Mouse (Mus musculus) MEL (cell line): ENCODE results near the gene Kalrn. TPM values are rescaled to one million over a fixed set of nuclear protein-coding genes. Genes with fewer than 3 reads are reported as not detected.

Experiments
- DNase-seq: peaks from one replicate; pipeline ENCODE4 v3.0.0; 2011; ENCODE audit warnings: low read depth, low spot score
- H3K27ac ChIP-seq: 2 replicates; pipeline ENCODE4 v1.5.1; 2012; ENCODE audit warnings: low read depth, mild to moderate bottlenecking, control low read depth, low read length, moderate library complexity; ENCODE audit not compliant: control insufficient read depth
- H3K27me3 ChIP-seq, 2 experiments: fragments of 150-350 bp in 1 of 2; sonication (generic) in 1 of 2; 2 replicates each; pipeline ENCODE4 v1.6.1; 2012; ENCODE audit warnings: low read length in 2 of 2, mild to moderate bottlenecking in 2 of 2, improper control_type of control experiment in 1 of 2, moderate library complexity in 1 of 2; ENCODE audit not compliant: insufficient read depth in 2 of 2, control insufficient read depth in 1 of 2
- H3K36me3 ChIP-seq, 2 experiments: 2 replicates each; pipeline ENCODE4 v1.6.1; 2012 to 2014; ENCODE audit warnings: low read length in 2 of 2, improper control_type of control experiment in 1 of 2, inconsistent platforms in 1 of 2, mild to moderate bottlenecking in 1 of 2; ENCODE audit not compliant: insufficient read depth in 2 of 2, control insufficient read depth in 1 of 2
- H3K4me1 ChIP-seq, 2 experiments: fragments of 150-350 bp in 1 of 2; sonication (generic) in 1 of 2; 2 replicates each; pipeline ENCODE4 v1.6.1; 2012; ENCODE audit warnings: low read length in 2 of 2, improper control_type of control experiment in 1 of 2, mild to moderate bottlenecking in 1 of 2; ENCODE audit not compliant: insufficient read depth in 2 of 2, control insufficient read depth in 1 of 2
- H3K4me3 ChIP-seq, 2 experiments: fragments of 150-350 bp in 1 of 2; sonication (generic) in 1 of 2; 2 replicates each; pipeline ENCODE4 v1.5.1; 2012; ENCODE audit warnings: low read depth in 2 of 2, low read length in 2 of 2, mild to moderate bottlenecking in 2 of 2, moderate library complexity in 2 of 2, control low read depth in 1 of 2, improper control_type of control experiment in 1 of 2; ENCODE audit not compliant: control insufficient read depth in 1 of 2, insufficient read depth in 1 of 2
- H3K79me2 ChIP-seq: 2 replicates; pipeline ENCODE4 v1.6.1; 2012; ENCODE audit warnings: mild to moderate bottlenecking, low read length, moderate library complexity; ENCODE audit not compliant: control insufficient read depth, poor library complexity, insufficient read depth
- H3K9ac ChIP-seq: 2 replicates; pipeline ENCODE4 v1.6.1; 2012; ENCODE audit warnings: low read depth, mild to moderate bottlenecking, control low read depth, low read length, moderate library complexity; ENCODE audit not compliant: control insufficient read depth, poor library complexity, severe bottlenecking
- H3K9me3 ChIP-seq: fragments of 150-350 bp; sonication (generic); replicated peaks from 2 replicates; pipeline ENCODE4 v1.6.1; 2012; ENCODE audit warnings: mild to moderate bottlenecking, low read length, improper control_type of control experiment, moderate library complexity; ENCODE audit not compliant: insufficient read depth
- CHD1 ChIP-seq: IDR thresholded peaks from 2 replicates; pipeline ENCODE4 v1.6.1; 2012; ENCODE audit warnings: low read depth, mild to moderate bottlenecking, inconsistent platforms, low read length, improper control_type of control experiment
- EP300 ChIP-seq, 2 experiments: IDR thresholded peaks; 2 replicates each; pipeline ENCODE4 v1.6.1; 2011; ENCODE audit warnings: improper control_type of control experiment in 2 of 2, low read length in 2 of 2, low read depth in 1 of 2, mild to moderate bottlenecking in 1 of 2
- GABPA ChIP-seq: IDR thresholded peaks from 2 replicates; pipeline ENCODE4 v1.6.1; 2012; ENCODE audit warnings: low read depth, mild to moderate bottlenecking, inconsistent platforms, low read length, improper control_type of control experiment, moderate library complexity
- HCFC1 ChIP-seq: IDR thresholded peaks from 2 replicates; pipeline ENCODE4 v1.6.1; 2012; ENCODE audit warnings: low read depth, mild to moderate bottlenecking, inconsistent platforms, low read length, improper control_type of control experiment, moderate library complexity
- JUND ChIP-seq: IDR thresholded peaks from 2 replicates; pipeline ENCODE4 v1.6.1; 2011; ENCODE audit warnings: low read depth, mild to moderate bottlenecking, improper control_type of control experiment, low read length
- KAT2A ChIP-seq: conservative IDR thresholded peaks from 2 replicates; pipeline ENCODE4 v1.6.1; 2012; ENCODE audit warnings: low read depth, low read length, improper control_type of control experiment, inconsistent platforms
- MAFK ChIP-seq: IDR thresholded peaks from 2 replicates; pipeline ENCODE4 v1.6.1; 2011; ENCODE audit warnings: low read depth, mild to moderate bottlenecking, low read length, improper control_type of control experiment, borderline replicate concordance
- MEF2A ChIP-seq: IDR thresholded peaks from 2 replicates; pipeline ENCODE4 v1.6.1; 2014; ENCODE audit warnings: low read depth, mild to moderate bottlenecking, inconsistent platforms, low read length, improper control_type of control experiment; ENCODE audit not compliant: poor library complexity, insufficient replicate concordance, severe bottlenecking; ENCODE audit errors: extremely low read depth
- MXI1 ChIP-seq: IDR thresholded peaks from 2 replicates; pipeline ENCODE4 v1.6.1; 2011; ENCODE audit warnings: mild to moderate bottlenecking, low read depth, low read length, improper control_type of control experiment
- MYB ChIP-seq: IDR thresholded peaks from 2 replicates; pipeline ENCODE4 v1.6.1; 2011; ENCODE audit warnings: mild to moderate bottlenecking, low read depth, low read length, improper control_type of control experiment
- MYC ChIP-seq: IDR thresholded peaks from 2 replicates; pipeline ENCODE4 v1.6.1; 2011; ENCODE audit warnings: low read depth, mild to moderate bottlenecking, low read length, improper control_type of control experiment, moderate library complexity
- NELFE ChIP-seq: IDR thresholded peaks from 2 replicates; pipeline ENCODE4 v1.6.1; 2011; ENCODE audit warnings: low read depth, low read length, improper control_type of control experiment
- POLR2A ChIP-seq, 2 experiments: IDR thresholded peaks; 2 replicates each; pipeline ENCODE4 v1.6.1; 2011 to 2012; ENCODE audit warnings: low read length in 2 of 2, mild to moderate bottlenecking in 2 of 2, control low read depth in 1 of 2, improper control_type of control experiment in 1 of 2, low read depth in 1 of 2, moderate library complexity in 1 of 2; ENCODE audit not compliant: control insufficient read depth in 1 of 2, insufficient read depth in 1 of 2, poor library complexity in 1 of 2
- POLR2AphosphoS2 ChIP-seq: IDR thresholded peaks from 2 replicates; pipeline ENCODE4 v1.6.1; 2011; ENCODE audit warnings: low read length, improper control_type of control experiment
- POLR2AphosphoS5 ChIP-seq: IDR thresholded peaks from 2 replicates; pipeline ENCODE4 v1.6.1; 2012; ENCODE audit warnings: low read depth, borderline replicate concordance, mild to moderate bottlenecking, inconsistent platforms, low read length, moderate library complexity, mixed read lengths
- SMC3 ChIP-seq: IDR thresholded peaks from 2 replicates; pipeline ENCODE4 v1.6.1; 2011; ENCODE audit warnings: low read depth, low read length, improper control_type of control experiment
- TAL1 ChIP-seq: IDR thresholded peaks from 2 replicates; pipeline ENCODE4 v1.6.1; 2012; ENCODE audit warnings: mild to moderate bottlenecking, inconsistent platforms, low read length, moderate library complexity, mixed read lengths
- USF1 ChIP-seq: IDR thresholded peaks from 2 replicates; pipeline ENCODE4 v1.6.1; 2014; ENCODE audit warnings: low read depth, mild to moderate bottlenecking, inconsistent platforms, low read length, improper control_type of control experiment, moderate library complexity
- ZC3H11A ChIP-seq: IDR thresholded peaks from 2 replicates; pipeline ENCODE4 v1.6.1; 2012; ENCODE audit warnings: low read depth, mild to moderate bottlenecking, inconsistent platforms, low read length, improper control_type of control experiment
- ZMIZ1 ChIP-seq: IDR thresholded peaks from 2 replicates; pipeline ENCODE4 v1.6.1; 2012; ENCODE audit warnings: low read depth, mild to moderate bottlenecking, inconsistent platforms, low read length, improper control_type of control experiment, moderate library complexity
- ZNF384 ChIP-seq: IDR thresholded peaks from 2 replicates; pipeline ENCODE4 v1.6.1; 2012; ENCODE audit warnings: low read depth, mild to moderate bottlenecking, inconsistent platforms, low read length, improper control_type of control experiment
- polyA plus RNA-seq, 2 experiments: library from polyadenylated mRNA; stranded (reverse) in 1 of 2; unstranded in 1 of 2; fragments of >175 nt in 1 of 2; fragments of >200 nt in 1 of 2; gene quantifications; 2 replicates each; pipeline versions ENCODE4 v1.2.1 to v1.2.4; 2012; ENCODE audit warnings: low replicate concordance in 2 of 2, low read depth in 1 of 2; ENCODE audit not compliant: insufficient read length in 2 of 2, insufficient read depth in 1 of 2, missing spikeins in 1 of 2
- total RNA-seq: library from RNA; depleted of rRNA; stranded (reverse); fragments of 300-350 nt; gene quantifications from 2 replicates; pipeline ENCODE4 v1.2.3, GENCODE M21; 2012

The Kalrn gene
- total and polyA plus RNA-seq, 3 experiments = 10.4 to 11.8 TPM; not detected in 1

DNA sequence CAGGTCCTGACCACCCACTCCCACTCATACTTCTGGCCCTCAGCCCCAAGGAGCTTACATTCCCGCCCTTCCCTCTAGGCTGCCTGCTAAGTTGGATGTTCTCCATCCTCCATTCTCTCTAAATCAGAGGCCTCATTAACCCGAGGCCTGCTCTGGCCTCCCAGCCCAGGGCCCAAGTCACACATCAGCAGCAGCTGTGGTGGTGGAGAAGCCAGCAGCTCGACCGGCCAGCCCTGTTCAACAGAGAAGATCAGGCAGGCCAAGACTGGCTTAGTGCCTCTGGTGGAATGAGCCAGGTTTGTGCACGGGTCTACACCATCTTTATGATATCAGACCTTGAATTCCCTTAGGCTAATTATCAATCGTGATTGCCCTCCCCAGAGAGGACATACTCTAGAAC, 642.5 kb downstream of the Kalrn start:
- Histone ChIP-seq H3K9ac (no peak overlapping the region), H3K27me3 (no peaks in the 10 kb centered on the region), H3K79me2 (no peaks in the 10 kb centered on the region), H3K4me1 (peaks cover 0 to 9% of the 10 kb centered on the region in 2 experiments; a peak in 2 of 4 replicates), H3K4me3 (no peak overlapping the region), H3K27ac (no peak overlapping the region), H3K36me3 (peaks cover 0 to 3% of the 10 kb centered on the region in 2 experiments; a peak in 2 of 4 replicates), H3K9me3 (no peaks in the 10 kb centered on the region)
- TF ChIP-seq USF1 = no peak
- no peak for TF ChIP-seq CHD1
- no peak for TF ChIP-seq ZC3H11A
- TF ChIP-seq SMC3 = no peak
- TF ChIP-seq MYC = no peak
- TF ChIP-seq MYB = no peak
- no peak for TF ChIP-seq MXI1
- TF ChIP-seq MEF2A = no peak
- no peak for TF ChIP-seq POLR2AphosphoS5
- TF ChIP-seq MAFK = no peak
- no peak for DNase-seq

DNA sequence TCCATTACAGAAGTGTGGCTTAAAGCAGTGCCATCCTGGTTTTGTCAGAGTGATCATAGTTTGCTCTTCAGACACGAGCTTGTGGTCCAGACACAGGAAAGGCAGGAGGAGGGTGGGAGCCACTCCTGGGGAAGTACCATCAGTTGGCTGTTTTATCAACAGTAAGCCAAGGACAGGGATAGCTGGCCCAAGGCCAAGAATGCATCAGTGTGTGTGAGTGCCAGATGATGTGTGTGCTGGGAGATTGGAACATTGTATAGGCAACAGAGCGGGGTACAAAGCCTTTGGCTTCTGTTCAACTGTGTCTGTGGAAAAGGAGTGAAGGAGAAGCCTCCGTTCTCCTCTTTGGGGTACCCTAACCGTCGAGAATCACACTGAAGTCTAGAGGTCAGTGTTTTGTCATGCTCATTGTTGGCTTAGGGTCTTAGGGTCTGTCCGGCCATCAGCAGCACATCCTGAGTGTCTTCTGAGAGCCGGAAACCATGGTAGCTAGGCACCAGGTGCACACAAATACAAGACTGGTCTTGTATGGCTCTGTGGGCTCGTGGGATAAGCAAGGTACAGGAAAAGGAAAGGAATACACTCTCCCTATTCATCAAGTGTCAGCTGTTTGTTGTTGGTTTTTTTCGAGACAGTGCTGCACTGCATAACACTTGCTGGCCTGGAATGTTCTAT, 644.4 kb downstream of the Kalrn start:
- Histone ChIP-seq H3K27ac (no peak overlapping the region), H3K4me3 (no peak overlapping the region), H3K4me1 (peaks cover 0 to 16% of the 10 kb centered on the region in 2 experiments; a peak in 2 of 4 replicates), H3K36me3 (peaks cover 0 to 6% of the 10 kb centered on the region in 2 experiments; a peak in 2 of 4 replicates), H3K9ac (no peak overlapping the region), H3K9me3 (no peaks in the 10 kb centered on the region), H3K27me3 (no peaks in the 10 kb centered on the region), H3K79me2 (no peaks in the 10 kb centered on the region)
- TF ChIP-seq CHD1 (no peak), GABPA (no peak), KAT2A (no peak), ZMIZ1 (no peak), POLR2A (IDR thresholded peaks at IDR 0.05; ENCODE audit: control insufficient read depth in 1 of 2, insufficient read depth in 1 of 2, low read depth in 1 of 2, low read length in 2 of 2, poor library complexity in 1 of 2) (no peak), POLR2AphosphoS2 (no peak), NELFE (no peak), JUND (no peak), TAL1 (0 out of 2 replicates have a peak, but pooled peaks have one; percentile 23), ZNF384 (no peak), EP300 (IDR thresholded peaks at IDR 0.05; ENCODE audit: low read depth in 1 of 2, low read length in 2 of 2) (peak; percentile 10 to 35; a peak in 1 of 4 replicates), MYC (no peak), HCFC1 (no peak)
- peak; percentile 45 for DNase-seq
